Mouse (Mus musculus): ENCODE data around the gene Dhx15. TPM values are rescaled to one million over a fixed set of nuclear protein-coding genes. Genes with fewer than 3 reads are reported as not detected.

Dhx15 gene
- polyA plus RNA-seq, 1 experiment from 2014 or later, result 112 TPM

DNA sequence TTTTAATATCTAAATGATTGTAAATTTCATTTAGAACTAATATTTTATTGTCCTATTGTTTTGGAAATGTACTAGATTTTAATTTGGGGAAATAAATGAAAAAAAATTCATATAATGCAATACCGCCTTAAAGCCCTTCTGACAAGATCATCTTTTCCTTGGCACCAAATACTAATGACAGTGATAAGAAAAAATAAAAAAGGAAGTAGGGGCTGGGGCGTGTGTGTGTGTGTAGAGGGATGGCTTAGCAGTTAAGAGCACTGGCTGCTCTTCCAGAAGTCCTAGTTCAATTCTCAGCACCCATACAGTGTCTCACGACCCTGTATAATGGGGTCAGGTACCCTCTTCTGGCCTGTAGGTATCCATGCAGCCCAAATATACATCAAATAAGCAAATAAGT, 36.4 kb upstream of the Dhx15 start:
- Histone ChIP-seq H3K27ac (ENCODE audit: low read depth, low read length) (no peak overlapping the region), H3K4me1 (ENCODE audit: control insufficient read depth, insufficient read depth, low read length) (no peaks in the 10 kb centered on the region), H3K9ac (ENCODE audit: low read depth, low read length) (no peak overlapping the region), H3K27me3 (ENCODE audit: control insufficient read depth, insufficient read depth, low read length) (no peaks in the 10 kb centered on the region), H3K9me3 (ENCODE audit: control insufficient read depth, low read length) (no peaks in the 10 kb centered on the region), H3K4me2 (replicated peaks; ENCODE audit: low read depth, low read length) (no peak overlapping the region), H3K36me3 (ENCODE audit: control insufficient read depth, insufficient read depth, low read length) (no peaks in the 10 kb centered on the region), H3K4me3 (ENCODE audit: low read length) (no peak overlapping the region)
- no peak for ATAC-seq (ENCODE audit: low FRiP score, low TSS enrichment)
- WGBS, result 86% methylated on average over 3 of the region's 3 CpGs

GRCm38 (mm10) chr5:52221596-52221995, 31.3 kb upstream of the Dhx15 start:
- H3K9me3 ChIP-seq (ENCODE audit: control insufficient read depth, low read length), result no peaks in the 10 kb centered on the region
- no peak for ATAC-seq (ENCODE audit: low FRiP score, low TSS enrichment)
- no peak overlapping the region for H3K27ac ChIP-seq (ENCODE audit: low read depth, low read length)
- H3K27me3 ChIP-seq (ENCODE audit: control insufficient read depth, insufficient read depth, low read length), result no peaks in the 10 kb centered on the region
- no peak overlapping the region for H3K9ac ChIP-seq (ENCODE audit: low read depth, low read length)
- WGBS, result 70% methylated on average over 5 of the region's 5 CpGs
- no peaks in the 10 kb centered on the region; the same call in 1 of the 2 replicates for H3K4me1 ChIP-seq (ENCODE audit: control insufficient read depth, insufficient read depth, low read length)
- no peak overlapping the region for H3K4me2 ChIP-seq (replicated peaks; ENCODE audit: low read depth, low read length)
- no peak overlapping the region for H3K4me3 ChIP-seq (ENCODE audit: low read length)
- H3K36me3 ChIP-seq (ENCODE audit: control insufficient read depth, insufficient read depth, low read length), result no peaks in the 10 kb centered on the region

DNA sequence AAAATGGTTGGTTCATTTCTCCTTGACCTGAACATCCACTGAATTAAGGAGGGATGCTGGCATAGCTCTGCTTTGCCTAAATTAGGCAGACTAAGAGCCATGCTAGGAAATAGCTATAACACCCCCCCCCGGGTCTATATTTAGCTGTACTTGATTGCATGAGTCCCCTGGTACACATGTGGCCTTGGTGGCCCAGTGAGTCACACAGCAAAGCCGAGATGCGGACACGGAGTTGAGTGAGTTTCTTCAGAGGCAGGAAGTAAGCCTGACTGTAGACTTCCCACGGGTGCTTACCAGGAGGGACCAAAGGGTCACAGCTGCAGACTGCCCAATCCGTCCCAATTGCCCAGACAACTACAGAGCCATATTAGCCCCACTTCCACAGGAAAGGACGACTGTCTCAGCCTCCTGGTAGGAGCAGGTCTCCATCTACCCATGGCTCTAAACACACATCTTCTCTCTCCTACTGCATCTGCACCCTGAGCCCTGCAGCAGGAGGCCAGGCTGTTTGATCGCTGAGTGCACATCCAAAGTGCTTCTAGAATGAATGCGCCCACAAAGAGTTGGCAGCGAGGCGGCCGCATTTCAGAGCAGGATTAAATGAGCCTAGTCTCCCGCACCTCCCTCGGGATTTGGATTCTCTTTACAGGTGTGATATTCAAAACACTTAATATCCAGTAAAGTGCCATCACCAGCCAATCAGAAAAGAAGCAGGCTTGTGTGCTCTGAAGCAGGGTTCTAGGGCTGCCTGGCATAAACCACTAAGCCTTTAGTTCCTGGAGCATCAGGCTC, 29.9 kb upstream of the Dhx15 start:
- H3K9ac ChIP-seq (ENCODE audit: low read depth, low read length), result no peak overlapping the region
- H3K4me1 ChIP-seq (ENCODE audit: control insufficient read depth, insufficient read depth, low read length), result peaks cover 3% of the 10 kb centered on the region; the same call in 1 of the 2 replicates
- 65% methylated on average over 14 of the region's 14 CpGs for WGBS
- no peaks in the 10 kb centered on the region for H3K27me3 ChIP-seq (ENCODE audit: control insufficient read depth, insufficient read depth, low read length)
- H3K36me3 ChIP-seq (ENCODE audit: control insufficient read depth, insufficient read depth, low read length), result no peaks in the 10 kb centered on the region
- H3K27ac ChIP-seq (ENCODE audit: low read depth, low read length), result no peak overlapping the region
- ATAC-seq (ENCODE audit: low FRiP score, low TSS enrichment), result no peak
- no peak overlapping the region for H3K4me2 ChIP-seq (replicated peaks; ENCODE audit: low read depth, low read length)
- no peaks in the 10 kb centered on the region for H3K9me3 ChIP-seq (ENCODE audit: control insufficient read depth, low read length)
- H3K4me3 ChIP-seq (ENCODE audit: low read length), result no peak overlapping the region

- Histone ChIP-seq H3K27ac (ENCODE audit: low read depth, low read length) (no peak overlapping the region), H3K9me3 (ENCODE audit: control insufficient read depth, low read length) (no peaks in the 10 kb centered on the region), H3K27me3 (ENCODE audit: control insufficient read depth, insufficient read depth, low read length) (no peaks in the 10 kb centered on the region), H3K4me1 (ENCODE audit: control insufficient read depth, insufficient read depth, low read length) (peaks cover 3% of the 10 kb centered on the region; the same call in 1 of the 2 replicates), H3K9ac (ENCODE audit: low read depth, low read length) (no peak overlapping the region), H3K4me2 (replicated peaks; ENCODE audit: low read depth, low read length) (no peak overlapping the region), H3K36me3 (ENCODE audit: control insufficient read depth, insufficient read depth, low read length) (no peaks in the 10 kb centered on the region), H3K4me3 (ENCODE audit: low read length) (no peak overlapping the region)
- 71% methylated on average over 6 of the region's 6 CpGs for WGBS
- ATAC-seq (ENCODE audit: low FRiP score, low TSS enrichment), result no peak
These were observed 27.9 kb upstream of the Dhx15 start for GRCm38 (mm10) chr5:52218238-52218637.

DNA sequence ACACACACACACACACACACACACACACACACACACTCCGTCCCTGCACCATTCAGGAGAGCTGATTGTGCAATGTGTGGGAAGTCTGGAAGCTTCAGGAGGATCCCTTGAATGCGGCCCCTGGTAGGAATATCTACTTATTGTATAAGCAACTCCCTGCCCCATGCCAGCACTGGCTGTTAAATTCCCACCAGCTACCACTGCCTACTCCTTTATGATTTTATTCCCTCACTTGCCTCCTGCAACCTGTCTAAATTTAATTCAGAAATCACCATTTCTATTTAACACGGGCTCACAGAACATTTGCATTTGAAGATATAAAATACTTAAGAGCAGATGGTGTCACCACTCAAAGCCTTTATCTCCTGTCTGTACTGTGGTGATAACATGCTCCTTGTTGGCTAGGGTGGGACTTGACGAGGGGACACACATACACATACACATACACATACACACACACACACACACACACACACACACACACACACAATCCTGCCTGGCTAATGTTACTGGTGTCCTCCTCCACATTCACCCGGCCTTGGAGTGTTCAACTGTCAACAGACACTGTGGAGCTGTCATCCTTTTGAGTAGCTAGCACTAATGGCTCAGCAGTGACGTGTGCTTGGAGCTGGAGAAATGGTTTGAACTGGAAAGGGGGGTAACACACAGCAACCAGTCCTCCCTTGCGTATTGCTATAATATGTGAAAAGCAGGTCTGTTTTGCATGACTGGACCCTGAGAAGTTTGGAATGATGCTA, 23.0 kb upstream of the Dhx15 start:
- no peaks in the 10 kb centered on the region for H3K9me3 ChIP-seq (ENCODE audit: control insufficient read depth, low read length)
- no peak overlapping the region for H3K27ac ChIP-seq (ENCODE audit: low read depth, low read length)
- WGBS, result 73% methylated on average over 7 of the region's 7 CpGs
- no peak overlapping the region for H3K4me3 ChIP-seq (ENCODE audit: low read length)
- no peak overlapping the region for H3K4me2 ChIP-seq (replicated peaks; ENCODE audit: low read depth, low read length)
- no peak for ATAC-seq (ENCODE audit: low FRiP score, low TSS enrichment)
- H3K36me3 ChIP-seq (ENCODE audit: control insufficient read depth, insufficient read depth, low read length), result no peaks in the 10 kb centered on the region
- no peaks in the 10 kb centered on the region for H3K27me3 ChIP-seq (ENCODE audit: control insufficient read depth, insufficient read depth, low read length)
- H3K9ac ChIP-seq (ENCODE audit: low read depth, low read length), result no peak overlapping the region
- H3K4me1 ChIP-seq (ENCODE audit: control insufficient read depth, insufficient read depth, low read length), result peaks cover 3% of the 10 kb centered on the region; the same call in 1 of the 2 replicates

GRCm38 (mm10) chr5:52191180-52191468, 810 bp upstream of the Dhx15 start:
- H3K9me3 ChIP-seq (ENCODE audit: control insufficient read depth, low read length), result no peaks in the 10 kb centered on the region
- no peaks in the 10 kb centered on the region for H3K27me3 ChIP-seq (ENCODE audit: control insufficient read depth, insufficient read depth, low read length)
- peak overlapping the region; percentile 100 for H3K9ac ChIP-seq (ENCODE audit: low read depth, low read length)
- peak; percentile 14; the same call in 1 of the 2 replicates for ATAC-seq (ENCODE audit: low FRiP score, low TSS enrichment)
- H3K4me3 ChIP-seq (ENCODE audit: low read length), result peak overlapping the region; percentile 97
- peaks cover 18% of the 10 kb centered on the region for H3K4me1 ChIP-seq (ENCODE audit: control insufficient read depth, insufficient read depth, low read length)
- H3K4me2 ChIP-seq (replicated peaks; ENCODE audit: low read depth, low read length), result peak overlapping the region; percentile 68
- no peaks in the 10 kb centered on the region for H3K36me3 ChIP-seq (ENCODE audit: control insufficient read depth, insufficient read depth, low read length)
- WGBS, result 33% methylated on average over 1 of the region's 1 CpGs
- no peak overlapping the region for H3K27ac ChIP-seq (ENCODE audit: low read depth, low read length)

GRCm38 (mm10) chr5:52189664-52190365, 499 bp downstream of the Dhx15 start:
- under 1% methylated on average over 59 of the region's 63 CpGs for WGBS
- peak; percentile 72 for ATAC-seq (ENCODE audit: low FRiP score, low TSS enrichment)
- Histone ChIP-seq H3K27me3 (ENCODE audit: control insufficient read depth, insufficient read depth, low read length) (no peaks in the 10 kb centered on the region), H3K4me3 (ENCODE audit: low read length) (peak overlapping the region; percentile 97), H3K4me1 (ENCODE audit: control insufficient read depth, insufficient read depth, low read length) (peaks cover 18% of the 10 kb centered on the region), H3K9me3 (ENCODE audit: control insufficient read depth, low read length) (no peaks in the 10 kb centered on the region), H3K36me3 (ENCODE audit: control insufficient read depth, insufficient read depth, low read length) (peaks cover under 1% of the 10 kb centered on the region; the same call in 1 of the 2 replicates), H3K27ac (ENCODE audit: low read depth, low read length) (peak overlapping the region; percentile 92), H3K4me2 (replicated peaks; ENCODE audit: low read depth, low read length) (peak overlapping the region; percentile 85), H3K9ac (ENCODE audit: low read depth, low read length) (peak overlapping the region; percentile 100)

GRCm38 (mm10) chr5:52188206-52188605, 2.1 kb downstream of the Dhx15 start:
- Histone ChIP-seq H3K27me3 (ENCODE audit: control insufficient read depth, insufficient read depth, low read length) (no peaks in the 10 kb centered on the region), H3K4me1 (ENCODE audit: control insufficient read depth, insufficient read depth, low read length) (peaks cover 18% of the 10 kb centered on the region), H3K4me2 (replicated peaks; ENCODE audit: low read depth, low read length) (peak overlapping the region; percentile 85), H3K36me3 (ENCODE audit: control insufficient read depth, insufficient read depth, low read length) (peaks cover 15% of the 10 kb centered on the region), H3K9ac (ENCODE audit: low read depth, low read length) (peak overlapping the region; percentile 8; the same call in 1 of the 2 replicates), H3K4me3 (ENCODE audit: low read length) (peak overlapping the region; percentile 97), H3K9me3 (ENCODE audit: control insufficient read depth, low read length) (no peaks in the 10 kb centered on the region), H3K27ac (ENCODE audit: low read depth, low read length) (no peak overlapping the region)
- WGBS, result 7% methylated on average over 3 of the region's 3 CpGs
- no peak for ATAC-seq (ENCODE audit: low FRiP score, low TSS enrichment)
